10 mouse cellular contexts compared by ENCODE assay signal in the genomic region with DNA sequence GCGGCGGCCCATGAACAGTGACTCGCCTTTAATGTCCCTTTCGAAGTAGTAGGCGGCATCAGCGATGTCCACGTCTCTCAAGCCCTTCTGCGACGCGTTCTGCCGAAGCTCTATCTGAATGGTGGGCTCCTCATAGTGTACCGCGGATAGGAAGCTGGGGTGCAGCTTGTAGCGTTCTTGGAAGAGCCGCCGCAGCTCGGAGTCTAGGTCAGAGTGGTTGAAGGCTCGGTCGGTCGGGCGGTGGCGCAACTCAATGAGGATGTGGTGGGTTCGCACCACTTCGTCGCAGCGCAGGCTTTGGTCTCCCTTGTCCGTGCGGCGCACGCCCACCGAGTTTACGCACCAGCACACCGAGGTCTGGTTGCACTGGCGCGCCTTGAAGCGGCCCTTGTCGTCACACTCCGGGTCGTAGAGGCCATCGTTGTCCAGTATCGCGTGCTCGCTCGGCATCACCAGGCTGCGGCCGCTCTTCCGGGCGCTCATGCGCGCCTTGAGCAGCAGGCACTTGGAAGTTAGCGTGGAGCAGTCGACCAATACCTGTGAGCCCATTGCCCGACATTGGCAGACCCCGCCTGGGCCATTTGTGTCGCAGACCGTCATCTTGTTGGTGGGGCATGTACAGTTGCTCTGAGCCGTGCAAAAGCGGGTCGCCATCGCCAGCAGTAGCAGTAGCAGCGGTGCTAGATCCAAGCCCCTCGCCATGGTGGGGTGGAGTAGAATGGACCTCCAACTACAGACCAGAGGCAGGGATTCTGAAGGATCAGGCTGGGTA. TPM values are rescaled to one million over a fixed set of nuclear protein-coding genes. Genes with fewer than 3 reads are reported as not detected.
DNase-seq lines count a peak whose midpoint lies in the region; ATAC-seq and TF ChIP-seq lines count a peak whose summit lies in the region.
"Had no signal": no experiment of that assay in that cellular context is flagged by ENCODE, and none has a peak within 500 bp of the region (broad histone marks: within the 10 kb centered on the region; RNA-seq: fewer than 3 reads in every experiment).

No protein-coding gene starts in this region.

- H3K9ac ChIP-seq in heart, embryonic 12.5 days = no peak overlapping the region
- H3K9ac ChIP-seq in hindbrain, embryonic 12.5 days = peak overlapping the region; percentile 47; the same call in 1 of the 2 replicates
- no peak overlapping the region for H3K9ac ChIP-seq in liver, embryonic 13.5 days

- ATAC-seq in heart, embryonic 12.5 days (ENCODE audit: insufficient number of reproducible peaks, low FRiP score) = no peak; the same call in 1 of the 2 replicates
- ATAC-seq in hindbrain, embryonic 12.5 days (ENCODE audit: low FRiP score) = peak; percentile 71
- ATAC-seq in liver, embryonic 13.5 days (ENCODE audit: low read depth) = no peak

- DNase-seq in heart, adult 18-20 months = no peak
- no peak for DNase-seq in liver, embryonic 13.5 days
- DNase-seq in naive thymus-derived CD4-positive, alpha-beta T cell, adult 2 months (ENCODE audit: low read depth) = peak; percentile 14
- DNase-seq in cerebellum, adult 2 months = no peak
- no peak for DNase-seq in yolk sac, embryonic 10.5 days (ENCODE audit: low spot score)

- TF ChIP-seq CTCF in bone marrow, adult 2 months (IDR thresholded peaks at IDR 0.05; ENCODE audit: control insufficient read depth, insufficient read depth, low read length) = no peak; the same call in 1 of the 2 replicates
- TF ChIP-seq CTCF in cerebellum, adult 2 months (IDR thresholded peaks at IDR 0.05; ENCODE audit: borderline replicate concordance, insufficient read depth, low read depth, low read length) = no peak

- H3K27me3 ChIP-seq in heart, embryonic 12.5 days (replicated peaks) = peaks cover 60% of the 10 kb centered on the region
- H3K27me3 ChIP-seq in hindbrain, embryonic 12.5 days = peaks cover 72% of the 10 kb centered on the region
- peaks cover 56% of the 10 kb centered on the region for H3K27me3 ChIP-seq in liver, embryonic 13.5 days
- no peaks in the 10 kb centered on the region; the same call in 1 of the 2 replicates for H3K27me3 ChIP-seq in cerebellum, adult 2 months (ENCODE audit: control insufficient read depth, insufficient read depth, low read length)

- H3K36me3 ChIP-seq in heart, embryonic 12.5 days = no peaks in the 10 kb centered on the region
- no peaks in the 10 kb centered on the region for H3K36me3 ChIP-seq in hindbrain, embryonic 12.5 days
- H3K36me3 ChIP-seq in liver, embryonic 13.5 days = no peaks in the 10 kb centered on the region
- H3K36me3 ChIP-seq: G1E had no signal

- H3K4me2 ChIP-seq in heart, embryonic 12.5 days = peak overlapping the region; percentile 83
- peak overlapping the region; percentile 87 for H3K4me2 ChIP-seq in hindbrain, embryonic 12.5 days (replicated peaks)
- H3K4me2 ChIP-seq in liver, embryonic 13.5 days = peak overlapping the region; percentile 50

- H3K9me3 ChIP-seq in heart, embryonic 12.5 days (replicated peaks) = no peaks in the 10 kb centered on the region
- H3K9me3 ChIP-seq in hindbrain, embryonic 12.5 days (replicated peaks) = no peaks in the 10 kb centered on the region
- no peaks in the 10 kb centered on the region for H3K9me3 ChIP-seq in liver, embryonic 13.5 days (replicated peaks)

- TF ChIP-seq POLR2A in bone marrow, adult 2 months (IDR thresholded peaks at IDR 0.05; ENCODE audit: borderline replicate concordance, control insufficient read depth, low read depth, low read length) = peak; percentile 31; the same call in 1 of the 2 replicates
- no peak for TF ChIP-seq POLR2A in cerebellum, adult 2 months (IDR thresholded peaks at IDR 0.05; ENCODE audit: borderline replicate concordance, insufficient read depth, low read length)

- H3K27ac ChIP-seq in heart, embryonic 12.5 days (ENCODE audit: poor library complexity, severe bottlenecking) = no peak overlapping the region
- peak overlapping the region; percentile 84 for H3K27ac ChIP-seq in bone marrow, adult 2 months (ENCODE audit: control insufficient read depth, insufficient read depth, low read depth, low read length, poor library complexity)
- no peak overlapping the region for H3K27ac ChIP-seq in hindbrain, embryonic 12.5 days
- no peak overlapping the region for H3K27ac ChIP-seq in liver, embryonic 13.5 days
- no peak overlapping the region for H3K27ac ChIP-seq in cerebellum, adult 2 months (ENCODE audit: insufficient read depth, low read length)

- peak overlapping the region; percentile 50 for H3K4me3 ChIP-seq in heart, embryonic 12.5 days
- peak overlapping the region; percentile 89 for H3K4me3 ChIP-seq in bone marrow, adult 2 months (replicated peaks; ENCODE audit: control insufficient read depth, low read depth, low read length)
- H3K4me3 ChIP-seq in hindbrain, embryonic 12.5 days = peak overlapping the region; percentile 49
- peak overlapping the region; percentile 32 for H3K4me3 ChIP-seq in liver, embryonic 13.5 days (replicated peaks)
- H3K4me3 ChIP-seq in cerebellum, adult 2 months (replicated peaks; ENCODE audit: insufficient read depth, low read depth, low read length) = no peak overlapping the region

- WGBS in heart, embryonic 12.5 days = under 1% methylated on average over 62 of the region's 62 CpGs
- WGBS in bone marrow, adult 2 months = under 1% methylated on average over 62 of the region's 62 CpGs
- 1% methylated on average over 62 of the region's 62 CpGs for WGBS in hindbrain, embryonic 12.5 days
- 1% methylated on average over 62 of the region's 62 CpGs for WGBS in liver, embryonic 13.5 days (ENCODE audit: insufficient replicate concordance)
- WGBS in cerebellum, adult 2 months = 1% methylated on average over 62 of the region's 62 CpGs

- peaks cover 17% of the 10 kb centered on the region for H3K4me1 ChIP-seq in heart, embryonic 12.5 days (replicated peaks)
- no peaks in the 10 kb centered on the region; the same call in none of the 2 replicates for H3K4me1 ChIP-seq in bone marrow, adult 2 months (ENCODE audit: control insufficient read depth, insufficient read depth, low read length)
- H3K4me1 ChIP-seq in hindbrain, embryonic 12.5 days = peaks cover 16% of the 10 kb centered on the region
- H3K4me1 ChIP-seq in liver, embryonic 13.5 days (replicated peaks) = no peaks in the 10 kb centered on the region; the same call in 1 of the 2 replicates
- no peaks in the 10 kb centered on the region for H3K4me1 ChIP-seq in cerebellum, adult 2 months (ENCODE audit: control insufficient read depth, insufficient read depth, low read length)

RNA-seq across cellular contexts. Expression of a gene that starts 0.4 kb away (rescaled TPM):
- polyA plus RNA-seq in heart, embryonic 12.5 days (2016; fragmentation: Nextera tagmentation; extraction: Ambion mirVana) = 0.49 and 2.0 TPM in 2 replicates
- total RNA-seq in heart, adult 18-20 months (2021) = under 1 TPM in 1 of 2 experiments, not detected in 1; 0.39 TPM
- polyA plus RNA-seq in bone marrow, adult 2 months (2011; ENCODE audit: insufficient read depth, insufficient read length, low replicate concordance, missing spikeins) = 2.2 and 6.7 TPM in 2 replicates
- 6.2 and 6.5 TPM in 2 replicates for polyA plus RNA-seq in hindbrain, embryonic 12.5 days (2016; fragmentation: Nextera tagmentation; extraction: Ambion mirVana)
- polyA plus RNA-seq in liver, embryonic 13.5 days (2015; fragmentation: Nextera tagmentation; extraction: Ambion mirVana) = 0.58 and 0.68 TPM in 2 replicates
- polyA plus RNA-seq in cerebellum, adult 2 months (2012; rRNA removed) = 0.25 and 0.29 TPM in 2 replicates
- total RNA-seq: G1E had no signal
- polyA plus RNA-seq: G1E had no signal

RNA-seq across cellular contexts. Expression of a gene that starts 43.5 kb away (rescaled TPM):
- not detected in 2 replicates for polyA plus RNA-seq in heart, embryonic 12.5 days (2016; fragmentation: Nextera tagmentation; extraction: Ambion mirVana)
- not detected for total RNA-seq in heart, adult 18-20 months (2021)
- polyA plus RNA-seq in bone marrow, adult 2 months (2011; ENCODE audit: insufficient read depth, insufficient read length, low replicate concordance, missing spikeins) = not detected in 2 replicates
- not detected in 2 replicates for polyA plus RNA-seq in hindbrain, embryonic 12.5 days (2016; fragmentation: Nextera tagmentation; extraction: Ambion mirVana)
- not detected in 2 replicates for polyA plus RNA-seq in liver, embryonic 13.5 days (2015; fragmentation: Nextera tagmentation; extraction: Ambion mirVana)
- polyA plus RNA-seq in cerebellum, adult 2 months (2012; rRNA removed) = 0.03 and 0.08 TPM in 2 replicates
- total RNA-seq: left cerebral cortex, postnatal 25 days had no signal
- polyA plus RNA-seq: G1E had no signal
